Mouse (Mus musculus) CH12.LX (cell line): ENCODE measurements at regions not wholly inside any gene's neighbourhood (a gene's known extent, or its start where the extent isn't known, plus 50 kb on each side); places are given as distances from the start of the nearest gene placed in this dataset.

Experiments used
- DNase-seq: peaks from one replicate; pipeline ENCODE4 v3.0.0-alpha.2; 2013; ENCODE audit errors: extremely low read depth
- H3K27ac ChIP-seq: 2 replicates; pipeline ENCODE4 v1.5.1; 2012; ENCODE audit warnings: low read depth, mild to moderate bottlenecking, control low read depth, moderate library complexity; ENCODE audit not compliant: insufficient read depth
- H3K27me3 ChIP-seq: replicated peaks from 2 replicates; pipeline ENCODE3; 2012; ENCODE audit warnings: inconsistent platforms
- H3K36me3 ChIP-seq, 2 experiments: replicated peaks in 1 of 2; 2 replicates each; pipeline versions ENCODE3 to v1.6.1; 2012; ENCODE audit warnings: inconsistent platforms in 1 of 2, low read length in 1 of 2, mild to moderate bottlenecking in 1 of 2, mixed read lengths in 1 of 2, moderate library complexity in 1 of 2; ENCODE audit not compliant: control insufficient read depth in 1 of 2, insufficient read depth in 1 of 2
- H3K4me1 ChIP-seq, 2 experiments: 2 replicates each; pipeline ENCODE4 v1.6.1; 2012; ENCODE audit warnings: inconsistent platforms in 1 of 2, moderate library complexity in 1 of 2; ENCODE audit not compliant: insufficient read depth in 2 of 2, control insufficient read depth in 1 of 2
- H3K4me2 ChIP-seq: 2 replicates; pipeline ENCODE4 v1.6.1; 2012; ENCODE audit warnings: low read depth, mild to moderate bottlenecking, control low read depth; ENCODE audit not compliant: poor library complexity, insufficient read depth, severe bottlenecking
- H3K4me3 ChIP-seq, 3 experiments: fragments of 150-350 bp in 1 of 3; sonication (generic) in 1 of 3; replicated peaks in 1 of 3; 2 replicates each; pipeline versions ENCODE3 to v1.5.1; 2011 to 2012; ENCODE audit warnings: low read depth in 2 of 3, low read length in 2 of 3, mild to moderate bottlenecking in 2 of 3, moderate library complexity in 2 of 3, control low read depth in 1 of 3, improper control_type of control experiment in 1 of 3, inconsistent platforms in 1 of 3, mixed read lengths in 1 of 3; ENCODE audit not compliant: poor library complexity in 1 of 3
- H3K79me2 ChIP-seq: replicated peaks from 2 replicates; pipeline ENCODE4 v1.6.1; 2012; ENCODE audit warnings: mild to moderate bottlenecking, moderate library complexity; ENCODE audit not compliant: control insufficient read depth, poor library complexity, insufficient read depth, severe bottlenecking; ENCODE audit errors: extremely low read depth
- H3K9ac ChIP-seq: 2 replicates; pipeline ENCODE4 v1.6.1; 2012; ENCODE audit warnings: low read depth, mild to moderate bottlenecking, control low read depth, moderate library complexity; ENCODE audit not compliant: insufficient read depth
- H3K9me3 ChIP-seq: replicated peaks from 2 replicates; pipeline ENCODE3; 2012; ENCODE audit warnings: low read length, inconsistent platforms, mixed read lengths
- BHLHE40 ChIP-seq: IDR thresholded peaks from 2 replicates; pipeline ENCODE4 v1.6.1; 2011; ENCODE audit warnings: mild to moderate bottlenecking, low read depth, low read length, improper control_type of control experiment
- CHD1 ChIP-seq: IDR thresholded peaks from 2 replicates; pipeline ENCODE4 v1.6.1; 2012; ENCODE audit warnings: low read depth, low read length, improper control_type of control experiment, inconsistent platforms
- CHD2 ChIP-seq: IDR thresholded peaks from 2 replicates; pipeline ENCODE4 v1.6.1; 2011; ENCODE audit warnings: low read length, improper control_type of control experiment
- CTCF ChIP-seq, 2 experiments: IDR thresholded peaks in 1 of 2; conservative IDR thresholded peaks in 1 of 2; 2 replicates each; pipeline ENCODE4 v1.5.1; 2011 to 2012; ENCODE audit warnings: low read depth in 2 of 2, low read length in 2 of 2, improper control_type of control experiment in 1 of 2, inconsistent platforms in 1 of 2, mild to moderate bottlenecking in 1 of 2, moderate library complexity in 1 of 2
- E2F4 ChIP-seq: IDR thresholded peaks from 2 replicates; pipeline ENCODE4 v1.6.1; 2011; ENCODE audit warnings: low read depth, low read length, improper control_type of control experiment; ENCODE audit not compliant: insufficient replicate concordance
- ELF1 ChIP-seq: IDR thresholded peaks from 2 replicates; pipeline ENCODE4 v1.6.1; 2014; ENCODE audit warnings: low read depth, mild to moderate bottlenecking, inconsistent platforms, low read length, improper control_type of control experiment
- EP300 ChIP-seq: IDR thresholded peaks from 2 replicates; pipeline ENCODE4 v1.6.1; 2011; ENCODE audit warnings: low read length, improper control_type of control experiment
- ETS1 ChIP-seq: conservative IDR thresholded peaks from 2 replicates; pipeline ENCODE4 v1.6.1; 2012; ENCODE audit warnings: low read depth, mild to moderate bottlenecking, inconsistent platforms, low read length, improper control_type of control experiment, moderate library complexity
- GABPA ChIP-seq: IDR thresholded peaks from 2 replicates; pipeline ENCODE4 v1.6.1; 2012; ENCODE audit warnings: low read depth, low read length, improper control_type of control experiment, inconsistent platforms; ENCODE audit not compliant: insufficient replicate concordance
- HCFC1 ChIP-seq: IDR thresholded peaks from 2 replicates; pipeline ENCODE4 v1.6.1; 2012; ENCODE audit warnings: low read depth, mild to moderate bottlenecking, inconsistent platforms, low read length, improper control_type of control experiment
- IRF4 ChIP-seq: IDR thresholded peaks from 2 replicates; pipeline ENCODE4 v1.6.1; 2014; ENCODE audit warnings: low read depth, mild to moderate bottlenecking, inconsistent platforms, low read length, improper control_type of control experiment
- JUN ChIP-seq: IDR thresholded peaks from 2 replicates; pipeline ENCODE4 v1.6.1; 2011; ENCODE audit warnings: low read depth, mild to moderate bottlenecking, low read length, improper control_type of control experiment, moderate library complexity; ENCODE audit not compliant: insufficient read depth
- JUND ChIP-seq: conservative IDR thresholded peaks from 2 replicates; pipeline ENCODE4 v1.6.1; 2011; ENCODE audit warnings: low read depth, low read length, improper control_type of control experiment
- KAT2A ChIP-seq: IDR thresholded peaks from 2 replicates; pipeline ENCODE4 v1.6.1; 2012; ENCODE audit warnings: low read length, improper control_type of control experiment, inconsistent platforms; ENCODE audit not compliant: insufficient replicate concordance
- MAFK ChIP-seq: IDR thresholded peaks from 2 replicates; pipeline ENCODE4 v1.6.1; 2011; ENCODE audit warnings: low read length, improper control_type of control experiment; ENCODE audit not compliant: insufficient replicate concordance
- MAX ChIP-seq: IDR thresholded peaks from 2 replicates; pipeline ENCODE4 v1.6.1; 2011; ENCODE audit warnings: low read length, improper control_type of control experiment
- MAZ ChIP-seq: IDR thresholded peaks from 2 replicates; pipeline ENCODE4 v1.6.1; 2012; ENCODE audit warnings: low read depth, mild to moderate bottlenecking, inconsistent platforms, low read length, improper control_type of control experiment, moderate library complexity
- MEF2A ChIP-seq: IDR thresholded peaks from 2 replicates; pipeline ENCODE4 v1.6.1; 2014; ENCODE audit warnings: low read depth, mild to moderate bottlenecking, inconsistent platforms, low read length, improper control_type of control experiment, borderline replicate concordance
- MXI1 ChIP-seq: IDR thresholded peaks from 2 replicates; pipeline ENCODE4 v1.6.1; 2011; ENCODE audit warnings: mild to moderate bottlenecking, low read depth, low read length, improper control_type of control experiment
- MYC ChIP-seq: IDR thresholded peaks from 2 replicates; pipeline ENCODE4 v1.6.1; 2011; ENCODE audit warnings: low read depth, mild to moderate bottlenecking, improper control_type of control experiment, low read length
- NELFE ChIP-seq: IDR thresholded peaks from 2 replicates; pipeline ENCODE4 v1.6.1; 2011; ENCODE audit warnings: low read depth, low read length, improper control_type of control experiment
- NRF1 ChIP-seq: IDR thresholded peaks from 2 replicates; pipeline ENCODE4 v1.6.1; 2014; ENCODE audit warnings: low read depth, mild to moderate bottlenecking, inconsistent platforms, low read length, improper control_type of control experiment, moderate library complexity
- PAX5 ChIP-seq: IDR thresholded peaks from 2 replicates; pipeline ENCODE4 v1.6.1; 2012; ENCODE audit warnings: low read length, inconsistent platforms, mixed read lengths
- POLR2A ChIP-seq: IDR thresholded peaks from 2 replicates; pipeline ENCODE4 v1.6.1; 2011; ENCODE audit warnings: low read depth, mild to moderate bottlenecking, improper control_type of control experiment, low read length
- POLR2AphosphoS2 ChIP-seq: IDR thresholded peaks from 2 replicates; pipeline ENCODE4 v1.6.1; 2011; ENCODE audit warnings: low read depth, low read length, improper control_type of control experiment
- RAD21 ChIP-seq: IDR thresholded peaks from 2 replicates; pipeline ENCODE4 v1.6.1; 2011; ENCODE audit warnings: low read depth, mild to moderate bottlenecking, low read length, improper control_type of control experiment, moderate library complexity
- RCOR1 ChIP-seq: conservative IDR thresholded peaks from 2 replicates; pipeline ENCODE4 v1.6.1; 2012; ENCODE audit warnings: low read depth, mild to moderate bottlenecking, inconsistent platforms, low read length, improper control_type of control experiment
- SIN3A ChIP-seq: IDR thresholded peaks from 2 replicates; pipeline ENCODE4 v1.6.1; 2012; ENCODE audit warnings: low read length, improper control_type of control experiment, inconsistent platforms
- SMC3 ChIP-seq: IDR thresholded peaks from 2 replicates; pipeline ENCODE4 v1.6.1; 2011; ENCODE audit warnings: low read depth, low read length, improper control_type of control experiment
- TBP ChIP-seq: conservative IDR thresholded peaks from 2 replicates; pipeline ENCODE4 v1.6.1; 2011; ENCODE audit warnings: low read depth, low read length, improper control_type of control experiment
- TCF12 ChIP-seq: IDR thresholded peaks from 2 replicates; pipeline ENCODE4 v1.6.1; 2014; ENCODE audit warnings: low read depth, mild to moderate bottlenecking, inconsistent platforms, low read length, improper control_type of control experiment
- UBTF ChIP-seq: IDR thresholded peaks from 2 replicates; pipeline ENCODE4 v1.6.1; 2012; ENCODE audit warnings: low read depth, mild to moderate bottlenecking, inconsistent platforms, low read length, improper control_type of control experiment, moderate library complexity
- USF1 ChIP-seq: IDR thresholded peaks from 2 replicates; pipeline ENCODE4 v1.6.1; 2014; ENCODE audit warnings: low read depth, mild to moderate bottlenecking, inconsistent platforms, low read length, improper control_type of control experiment
- USF2 ChIP-seq: conservative IDR thresholded peaks from 2 replicates; pipeline ENCODE4 v1.6.1; 2011; ENCODE audit warnings: low read depth, low read length, improper control_type of control experiment
- ZC3H11A ChIP-seq: IDR thresholded peaks from 2 replicates; pipeline ENCODE4 v1.6.1; 2012; ENCODE audit warnings: low read depth, mild to moderate bottlenecking, inconsistent platforms, low read length, improper control_type of control experiment
- ZKSCAN1 ChIP-seq: IDR thresholded peaks from 2 replicates; pipeline ENCODE4 v1.6.1; 2012; ENCODE audit warnings: low read depth, inconsistent platforms, low read length, improper control_type of control experiment, borderline replicate concordance
- ZMIZ1 ChIP-seq: IDR thresholded peaks from 2 replicates; pipeline ENCODE4 v1.6.1; 2012; ENCODE audit warnings: low read depth, mild to moderate bottlenecking, inconsistent platforms, low read length, improper control_type of control experiment
- ZNF384 ChIP-seq: IDR thresholded peaks from 2 replicates; pipeline ENCODE4 v1.6.1; 2012; ENCODE audit warnings: low read depth, low read length, improper control_type of control experiment, inconsistent platforms
- dilution Hi-C: fragments of 300-500 bp; cut with MboI; formaldehyde crosslinking; loops from 2 replicates; pipeline ENCODE4 v1.14.3; 2020; ENCODE audit warnings: low sequenced_read_pairs; ENCODE audit not compliant: extremely low pct_unique_long_range_greater_than_20kb, extremely low pct_ligation_motif_present
- in situ Hi-C: fragments of 300-500 bp; cut with MboI; formaldehyde crosslinking; loops from 3 replicates; pipeline ENCODE4 v1.14.3; 2019; ENCODE audit warnings: low sequenced_read_pairs, low pct_ligation_motif_present, low pct_unique_long_range_greater_than_20kb, mixed read lengths

DNA sequence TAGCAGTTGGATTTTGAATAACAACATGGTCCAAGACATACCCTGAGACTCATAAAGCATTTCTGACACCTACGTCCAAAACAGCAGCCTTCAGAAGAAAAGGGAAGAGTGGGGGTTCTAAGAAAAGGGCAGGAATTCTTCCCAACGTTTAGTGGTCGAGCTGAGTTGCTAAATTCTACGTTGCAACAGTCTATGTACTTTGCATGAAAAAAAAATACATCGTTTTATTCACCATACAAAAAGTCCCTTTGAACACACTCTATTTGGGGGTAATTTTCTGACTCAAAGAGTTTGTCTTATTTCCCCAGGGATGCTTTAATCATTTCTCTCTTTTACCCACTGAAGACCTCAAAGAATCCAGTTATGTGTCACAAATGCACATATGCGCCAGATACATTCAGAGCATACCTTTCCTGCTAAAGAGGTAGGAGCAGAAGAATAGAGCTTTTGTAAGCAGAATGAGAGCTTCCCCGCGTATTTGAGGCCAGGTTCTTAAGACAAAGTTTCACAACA lies 89.3 kb downstream of the Mrpl39 start:
- TF ChIP-seq ZNF384 (peak; percentile 97), TCF12 (peak; percentile 100), UBTF (no peak), RCOR1 (peak; percentile 98), JUND (peak; percentile 99), RAD21 (peak; percentile 22), USF1 (no peak), MAFK (peak; percentile 96), E2F4 (0 out of 2 replicates have a peak, but pooled peaks have one; percentile 83), MAZ (peak; percentile 98), MYC (peak; percentile 88), PAX5 (no peak), JUN (peak; percentile 99), HCFC1 (no peak; the same call in 1 of the 2 replicates), ELF1 (no peak), GABPA (no peak), CTCF (conservative IDR thresholded peaks at IDR 0.05 in 1 of 2, IDR thresholded peaks at IDR 0.05 in 1 of 2; ENCODE audit: low read depth in 2 of 2, low read length in 2 of 2) (no peak), MXI1 (no peak), CHD1 (no peak), IRF4 (peak; percentile 100), MEF2A (peak; percentile 99), ZKSCAN1 (no peak), MAX (peak; percentile 64; the same call in 1 of the 2 replicates), TBP (peak; percentile 87), POLR2AphosphoS2 (peak; percentile 36; the same call in 1 of the 2 replicates), BHLHE40 (peak; percentile 93), SIN3A (peak; percentile 97), NRF1 (no peak), POLR2A (peak; percentile 42; the same call in 1 of the 2 replicates), CHD2 (peak; percentile 95), KAT2A (peak; percentile 82), EP300 (peak; percentile 100), USF2 (no peak), NELFE (no peak; the same call in 1 of the 2 replicates), ETS1 (peak; percentile 97), ZMIZ1 (peak; percentile 76), ZC3H11A (no peak), SMC3 (peak; percentile 12; the same call in 1 of the 2 replicates)
- Histone ChIP-seq H3K36me3 (no peaks in the 10 kb centered on the region), H3K27ac (peak overlapping the region; percentile 95), H3K4me1 (peaks cover 28 to 68% of the 10 kb centered on the region in 2 experiments), H3K4me3 (peak overlapping the region in 1 of 3 experiments; percentile 11), H3K9me3 (peaks cover 4% of the 10 kb centered on the region), H3K27me3 (no peaks in the 10 kb centered on the region), H3K4me2 (peak overlapping the region; percentile 94), H3K9ac (peak overlapping the region; percentile 57), H3K79me2 (peaks cover 5% of the 10 kb centered on the region; the same call in 1 of the 2 replicates)
- peak; percentile 96 for DNase-seq
- in situ Hi-C loops = no loop called here
- dilution Hi-C loops = no loop called here
